ENCODE assay signal across 13 mouse cellular contexts in the genomic region with DNA sequence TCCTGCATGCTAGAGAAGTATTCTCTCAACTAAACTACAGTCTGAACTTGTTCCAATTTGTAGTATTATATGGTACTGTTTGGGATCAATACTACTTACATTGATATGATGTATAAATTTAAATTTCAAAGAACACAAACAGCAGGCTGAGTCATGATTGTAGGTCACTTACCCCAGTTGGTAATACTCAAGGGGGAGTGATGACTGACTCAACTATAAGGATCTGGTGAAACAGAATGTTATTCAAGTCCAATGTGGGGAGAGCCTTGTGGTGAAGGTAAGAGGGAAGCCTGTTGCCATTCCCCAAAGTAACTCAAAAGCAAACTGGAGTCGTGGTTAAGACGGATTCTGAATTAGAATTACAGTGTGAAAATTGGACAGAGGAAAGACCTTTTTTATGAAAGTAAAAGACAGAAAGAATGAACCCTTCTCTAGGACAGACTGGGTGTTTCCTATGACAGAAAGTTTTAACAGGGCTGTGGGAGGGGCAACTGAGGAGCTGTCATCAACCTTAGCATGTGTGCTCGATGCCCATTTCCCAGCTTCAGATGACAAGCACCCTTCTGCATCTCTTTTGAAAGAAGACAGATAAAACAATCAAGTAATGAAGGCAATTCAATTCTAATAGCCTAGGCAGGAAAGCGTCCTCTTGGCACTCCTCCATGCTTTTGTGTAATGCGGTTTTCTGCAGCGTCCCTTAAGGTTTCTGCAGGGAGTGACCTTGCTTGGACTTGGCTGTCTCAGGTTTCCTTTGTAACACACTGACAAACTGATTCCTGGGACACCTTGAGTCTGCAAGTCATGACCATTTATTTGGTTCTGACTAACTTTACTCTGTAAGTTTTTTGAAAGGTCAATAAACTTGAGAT. TPM values are rescaled to one million over a fixed set of nuclear protein-coding genes. Genes with fewer than 3 reads are reported as not detected.
A peak's percentile ranks its signal among the peaks of the same experiment; 100 is the strongest.
DNase-seq lines count a peak whose midpoint lies in the region; TF ChIP-seq lines count a peak whose summit lies in the region.
"Had no signal": no experiment of that assay in that cellular context is flagged by ENCODE, and none has a peak within 500 bp of the region (broad histone marks: within the 10 kb centered on the region; RNA-seq: fewer than 3 reads in every experiment).

No protein-coding gene starts in this region.

- no peak overlapping the region for H3K27ac ChIP-seq in kidney, adult 2 months (ENCODE audit: insufficient read depth, low read depth, low read length)
- H3K27ac ChIP-seq in forebrain, embryonic 10.5 days: no peak overlapping the region
- H3K27ac ChIP-seq: embryonic facial prominence, embryonic 13.5 days; forebrain, embryonic 15.5 days; left cerebral cortex, adult 2 months; liver, embryonic 14.5 days had no signal

- no peaks in the 10 kb centered on the region for H3K9me3 ChIP-seq in forebrain, embryonic 10.5 days
- H3K9me3 ChIP-seq: forebrain, embryonic 15.5 days had no signal

- H3K4me3 ChIP-seq in kidney, adult 2 months (ENCODE audit: insufficient read depth, low read depth, low read length): no peak overlapping the region
- no peak overlapping the region for H3K4me3 ChIP-seq in forebrain, embryonic 10.5 days
- H3K4me3 ChIP-seq: embryonic facial prominence, embryonic 13.5 days; forebrain, embryonic 15.5 days; left cerebral cortex, adult 2 months had no signal

- intact Hi-C loops in heart, postnatal 14 days (cut with DNase I): no loop called here
- intact Hi-C loops in left cerebral cortex, postnatal 25 days (cut with DNase I): no loop called here

- no peak for TF ChIP-seq CTCF in kidney, adult 2 months (conservative IDR thresholded peaks at IDR 0.05; ENCODE audit: insufficient read depth, insufficient read length, low read depth, low read length)

- peak; percentile 64 for DNase-seq in kidney, adult 2 months
- DNase-seq in kidney, adult 8-10 months: no peak
- DNase-seq in MN1 (ENCODE audit: low spot score): peak; percentile 72
- peak; percentile 86 for DNase-seq in adrenal gland, postnatal 14 days
- peak; percentile 51 to 65 for DNase-seq in heart, postnatal 14 days
- DNase-seq in left cerebral cortex, postnatal 25 days (ENCODE audit: low spot score in 2 of 2): no peak
- DNase-seq in embryo, embryonic 10 days (ENCODE audit: low spot score): no peak
- DNase-seq in forebrain, embryonic 10.5 days (ENCODE audit: extremely low spot score, low spot score): no peak
- DNase-seq: cerebellum, adult 18-20 months had no signal

- H3K27me3 ChIP-seq in kidney, adult 2 months (replicated peaks; ENCODE audit: control insufficient read depth, insufficient read depth, low read length): no peaks in the 10 kb centered on the region
- H3K27me3 ChIP-seq in forebrain, embryonic 10.5 days (ENCODE audit: poor library complexity, severe bottlenecking): no peaks in the 10 kb centered on the region
- H3K27me3 ChIP-seq: embryonic facial prominence, embryonic 13.5 days; forebrain, embryonic 15.5 days had no signal

- H3K4me1 ChIP-seq in kidney, adult 2 months (ENCODE audit: control insufficient read depth, insufficient read depth, low read length): peaks cover 4% of the 10 kb centered on the region; the same call in 1 of the 2 replicates
- H3K4me1 ChIP-seq in forebrain, embryonic 10.5 days: no peaks in the 10 kb centered on the region
- H3K4me1 ChIP-seq: forebrain, embryonic 15.5 days had no signal

- WGBS in kidney, adult 2 months: 48% methylated on average over 6 of the region's 6 CpGs
- 85% methylated on average over 6 of the region's 6 CpGs for WGBS in forebrain, embryonic 10.5 days

- H3K36me3 ChIP-seq in kidney, adult 2 months (ENCODE audit: control insufficient read depth, insufficient read depth, low read length): no peaks in the 10 kb centered on the region
- H3K36me3 ChIP-seq in forebrain, embryonic 10.5 days (replicated peaks): no peaks in the 10 kb centered on the region
- H3K36me3 ChIP-seq: embryonic facial prominence, embryonic 13.5 days; forebrain, embryonic 15.5 days had no signal

- TF ChIP-seq POLR2A in kidney, adult 2 months (IDR thresholded peaks at IDR 0.05; ENCODE audit: low read depth, low read length): no peak

RNA-seq across cellular contexts. Expression of a gene that starts 7.5 kb away (rescaled TPM):
- 13.5 and 15.1 TPM in 2 replicates for polyA plus RNA-seq in kidney, adult 2 months (2012; rRNA removed)
- total RNA-seq in adrenal gland, postnatal 14 days (2021): 17.5 and 19.0 TPM in 2 replicates
- 10 to 100 TPM in 1 of 2 experiments, 1 to 10 TPM in 1; 8.6 to 10.4 TPM for total RNA-seq in heart, postnatal 14 days (2021)
- 10 to 100 TPM; 22.1 to 27.1 TPM for total RNA-seq in left cerebral cortex, postnatal 25 days (2021)
- 2.1 and 2.4 TPM in 2 replicates for polyA plus RNA-seq in forebrain, embryonic 10.5 days (2016; fragmentation: Nextera tagmentation; extraction: Ambion mirVana)

Comparison
In these comparisons a context has a peak if more than half of its experiments do, and no peak if none do; other contexts are left out.
1. DNase-seq: peak in kidney, adult 2 months (single experiment), MN1 (single experiment), adrenal gland, postnatal 14 days (single experiment) and heart, postnatal 14 days (2 of 2); none in kidney, adult 8-10 months (0 of 2), left cerebral cortex, postnatal 25 days (0 of 2), embryo, embryonic 10 days (single experiment) and forebrain, embryonic 10.5 days (single experiment).